Mouse (Mus musculus) ovary, postnatal 36 days (tissue): Measurements from ENCODE around the gene Robo1.
A peak's percentile ranks its signal among the peaks of the same experiment; 100 is the strongest.

Experiments
- DNase-seq: peaks from one replicate; pipeline ENCODE4 v3.0.0; 2022; ENCODE audit warnings: low spot score, mixed read lengths

Robo1 gene

DNA sequence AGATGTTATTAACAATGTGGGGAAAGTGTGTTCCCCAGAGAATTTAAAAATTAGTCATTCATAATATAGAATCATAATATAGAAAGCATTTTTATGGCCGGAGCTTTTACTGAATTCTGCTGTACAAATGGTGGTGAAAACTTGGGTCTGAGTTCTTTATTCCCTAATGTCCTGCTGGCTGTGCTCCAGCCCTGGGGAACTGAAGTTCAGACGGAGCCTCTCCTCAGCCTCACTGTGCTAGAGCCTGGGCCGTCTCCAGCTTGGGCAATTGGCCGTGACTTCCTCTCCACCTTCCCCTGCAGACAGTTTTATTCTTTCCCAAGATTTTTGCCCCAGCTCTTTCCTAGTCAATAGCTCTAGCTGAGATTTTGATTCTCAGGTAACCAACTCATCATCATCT, 429.0 kb downstream of the Robo1 start:
- peak; percentile 31 for DNase-seq

DNA sequence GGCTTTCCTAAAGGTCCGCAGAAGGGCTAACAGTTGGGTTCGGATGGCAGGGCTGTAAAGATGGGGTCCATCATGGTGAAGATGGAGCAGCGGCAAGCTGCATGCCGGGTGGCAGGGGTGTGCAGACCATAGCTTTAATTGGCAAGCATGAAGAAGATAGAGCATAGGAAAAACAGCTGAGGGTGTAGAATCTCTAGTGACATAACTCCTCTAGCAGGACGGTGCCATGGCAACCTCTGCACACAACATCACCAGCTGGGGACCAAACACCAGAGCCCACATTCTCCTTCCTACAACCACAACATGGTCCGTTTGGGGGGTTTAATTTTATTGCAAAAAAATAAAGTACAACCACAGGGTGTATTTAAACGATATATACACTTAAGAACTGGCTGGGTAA, 432.1 kb downstream of the Robo1 start:
- no peak for DNase-seq

DNA sequence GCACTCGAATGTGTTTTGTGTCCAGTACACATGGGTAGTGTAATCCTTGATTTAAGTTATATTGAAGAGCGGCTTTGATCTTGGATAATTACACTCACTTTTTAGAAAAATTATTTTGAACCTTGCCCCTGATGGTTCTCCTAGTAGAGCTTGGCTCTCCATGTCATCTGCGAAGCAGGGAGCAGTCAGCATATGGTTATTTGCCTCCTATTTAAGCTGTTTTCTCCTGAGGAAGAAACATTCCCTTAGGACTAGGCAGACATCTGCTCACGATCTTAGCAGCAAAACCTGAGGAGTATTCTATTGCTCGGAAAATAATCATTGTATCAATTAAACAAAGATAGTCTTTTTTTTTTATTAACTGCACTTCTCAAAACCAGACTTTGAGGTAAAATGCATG, 439.6 kb downstream of the Robo1 start:
- DNase-seq = no peak

DNA sequence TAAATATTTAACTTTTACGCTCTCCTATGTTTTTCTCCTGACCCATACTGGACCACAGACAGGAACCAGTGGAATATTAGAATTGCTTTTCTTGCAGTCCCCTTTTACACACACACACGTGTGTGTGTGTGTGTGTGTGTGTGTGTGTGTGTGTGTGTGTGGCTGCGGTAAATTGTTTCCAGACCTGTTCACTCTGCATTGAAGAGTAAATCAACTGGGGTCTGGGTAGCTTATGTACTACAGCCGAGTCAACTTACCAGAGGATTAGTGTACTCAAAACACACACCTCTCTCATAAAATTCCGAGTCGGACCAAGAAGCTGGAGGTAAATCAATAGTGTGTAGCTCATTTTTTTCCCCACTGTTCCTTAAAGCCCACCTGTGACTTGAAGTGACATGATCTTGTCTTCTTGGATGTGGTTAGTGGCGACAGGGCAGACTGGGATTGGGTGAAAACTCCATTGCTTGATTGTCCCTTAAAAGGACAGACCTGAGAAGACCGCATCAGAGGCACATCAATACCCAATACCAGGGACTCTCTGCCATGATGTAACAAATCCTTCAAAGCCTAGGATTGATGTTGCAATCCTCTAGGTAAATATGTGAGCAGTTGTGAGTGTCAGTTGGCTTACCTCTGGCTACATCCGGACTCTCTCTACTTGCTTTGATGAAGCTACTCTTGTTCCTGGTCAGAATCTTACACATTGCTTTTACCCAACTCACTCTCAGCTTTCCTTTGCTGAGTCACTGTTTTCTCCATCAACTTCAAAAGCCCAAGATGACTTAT, 457.2 kb downstream of the Robo1 start:
- DNase-seq = no peak

DNA sequence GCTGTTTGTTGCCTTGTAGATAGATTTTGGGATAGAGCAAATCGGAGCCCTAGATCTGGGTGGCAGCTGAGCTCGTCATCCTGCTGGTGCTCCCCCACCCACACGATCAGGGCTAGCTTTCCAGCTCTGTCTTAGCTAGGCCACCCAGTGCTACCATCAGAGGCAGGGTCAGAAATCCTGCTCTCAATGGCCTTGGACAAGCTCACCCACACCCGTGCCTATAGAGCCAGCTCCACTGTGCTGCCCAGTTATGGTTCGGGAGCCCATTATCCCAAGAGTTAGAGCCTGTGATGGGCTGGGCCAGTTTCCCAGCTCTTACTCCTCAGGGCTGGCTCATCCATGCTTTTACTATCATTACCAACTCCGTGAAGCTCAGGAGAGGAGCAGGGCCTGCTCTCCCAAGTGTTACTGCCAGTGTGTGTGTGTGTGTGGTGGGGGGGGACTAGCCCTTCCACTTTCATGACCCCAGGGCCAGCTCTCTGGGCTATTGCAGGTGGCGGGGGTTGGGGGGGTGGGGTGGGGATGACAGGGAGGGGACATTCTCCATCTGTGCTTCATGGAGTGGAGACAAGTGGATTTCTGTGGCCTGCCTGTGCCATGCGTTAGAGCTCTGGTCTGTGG, 461.2 kb downstream of the Robo1 start:
- no peak for DNase-seq

DNA sequence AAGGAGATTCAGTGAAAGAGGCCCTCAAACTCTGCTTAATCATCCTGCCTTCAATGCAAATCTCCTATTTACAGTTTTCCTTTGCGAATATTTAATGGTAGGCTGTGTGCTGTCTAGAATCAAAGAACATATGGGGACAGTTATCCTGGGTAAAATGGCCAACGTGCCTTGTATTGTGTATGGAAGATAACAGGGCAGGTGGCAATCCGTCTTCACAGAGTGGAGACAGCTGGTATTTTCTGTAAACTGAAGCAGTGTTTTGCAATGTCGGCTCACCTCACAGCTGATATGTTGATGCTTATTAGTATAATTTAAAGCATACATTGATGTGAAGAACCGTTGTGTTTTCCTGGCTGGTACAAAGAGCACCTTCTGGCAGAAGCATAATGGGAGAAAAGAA, 464.2 kb downstream of the Robo1 start:
- DNase-seq = no peak

DNA sequence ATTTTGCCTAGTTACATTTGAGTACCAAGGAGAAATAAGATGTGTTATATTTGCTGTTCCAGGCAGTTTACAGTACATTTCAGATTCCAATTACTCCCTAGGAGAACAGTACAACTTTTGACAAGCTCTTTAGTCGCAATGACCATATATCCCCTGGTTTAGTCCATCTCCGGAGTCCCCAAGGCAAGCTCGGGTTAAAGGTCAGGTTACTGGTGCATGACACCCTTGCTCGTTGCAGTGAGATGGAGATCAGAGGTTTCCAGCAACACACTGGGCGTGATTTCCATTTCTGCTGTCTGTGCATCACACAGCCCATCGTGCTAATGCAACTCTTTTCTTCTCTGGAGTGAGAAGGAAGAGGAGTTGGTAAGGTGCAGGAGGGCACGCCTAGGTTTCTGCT, 464.9 kb downstream of the Robo1 start:
- no peak for DNase-seq

DNA sequence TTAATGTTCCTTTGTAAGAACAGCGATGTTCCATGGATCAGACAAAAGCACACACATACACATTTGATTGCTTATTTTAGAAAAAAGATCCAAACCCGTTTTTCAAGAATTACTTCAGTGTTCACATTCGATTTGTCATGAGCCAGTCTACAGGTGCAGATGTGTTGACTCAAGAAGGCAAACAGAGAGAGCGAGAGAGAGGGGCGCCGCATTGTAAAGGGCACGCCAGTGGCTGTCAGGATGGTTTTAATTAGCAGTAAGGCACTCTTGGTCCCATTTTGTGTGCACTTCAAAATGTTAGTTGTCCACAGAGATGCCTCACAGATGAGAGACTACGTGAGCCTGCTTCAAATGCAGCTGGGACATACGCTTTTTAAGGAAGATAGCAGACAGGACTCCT, 470.4 kb downstream of the Robo1 start:
- no peak for DNase-seq

DNA sequence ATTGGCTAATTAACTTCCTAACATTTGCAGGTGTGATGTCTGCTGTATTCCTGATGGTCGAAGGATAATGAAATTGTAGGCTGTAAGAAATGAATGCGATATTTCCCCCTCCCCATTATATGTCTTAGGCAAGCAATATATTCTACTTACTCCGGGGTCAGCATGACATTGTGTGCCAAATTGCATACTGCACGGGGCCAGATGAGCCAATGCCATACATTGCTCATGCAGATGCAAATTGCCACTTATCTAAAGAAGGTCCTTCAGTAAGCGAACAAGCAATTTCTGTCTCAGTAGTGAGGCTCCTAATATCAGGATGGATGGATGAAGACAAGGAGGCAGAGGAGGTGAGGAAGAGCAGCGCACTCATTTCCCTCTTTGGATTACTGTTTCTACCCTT, 474.1 kb downstream of the Robo1 start:
- DNase-seq = no peak

DNA sequence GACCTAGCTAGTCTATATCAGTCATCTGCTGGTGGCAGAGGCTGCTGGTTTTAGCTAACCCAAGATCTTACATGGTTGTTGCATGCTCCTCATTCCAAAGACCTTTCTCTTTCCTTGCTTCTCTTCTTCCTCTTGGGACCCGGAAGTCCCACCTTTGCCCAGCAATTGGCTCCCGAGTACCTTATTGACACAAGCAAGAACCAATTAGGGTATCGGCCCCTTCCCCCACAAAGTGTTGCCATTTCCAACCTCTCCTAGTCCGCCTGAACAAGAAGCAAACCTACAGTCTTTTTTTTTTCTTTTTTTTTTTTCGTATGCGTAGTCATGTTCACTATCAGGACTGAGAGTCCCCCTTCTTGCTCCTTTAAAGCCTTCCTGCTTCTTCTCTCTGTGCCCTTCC, 478.0 kb downstream of the Robo1 start:
- DNase-seq = no peak

DNA sequence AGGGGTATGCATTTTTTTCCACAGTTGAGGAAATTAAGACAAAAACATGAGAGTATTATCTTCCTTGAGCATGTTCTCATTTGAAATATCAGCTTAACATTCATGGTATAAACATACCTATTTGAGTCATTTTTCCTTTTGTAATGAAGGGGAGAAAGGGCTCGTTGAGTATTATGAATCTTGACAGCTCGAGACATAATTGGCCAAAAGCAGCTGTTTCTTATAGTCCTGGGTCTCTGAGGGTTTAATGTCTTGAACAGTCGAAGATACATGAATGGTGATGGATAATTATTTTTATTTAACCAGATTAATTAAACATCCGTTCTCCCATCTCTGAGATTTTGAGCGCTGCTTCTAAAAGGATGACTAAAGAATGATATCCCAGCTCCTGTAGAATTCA, 478.5 kb downstream of the Robo1 start:
- DNase-seq = no peak

DNA sequence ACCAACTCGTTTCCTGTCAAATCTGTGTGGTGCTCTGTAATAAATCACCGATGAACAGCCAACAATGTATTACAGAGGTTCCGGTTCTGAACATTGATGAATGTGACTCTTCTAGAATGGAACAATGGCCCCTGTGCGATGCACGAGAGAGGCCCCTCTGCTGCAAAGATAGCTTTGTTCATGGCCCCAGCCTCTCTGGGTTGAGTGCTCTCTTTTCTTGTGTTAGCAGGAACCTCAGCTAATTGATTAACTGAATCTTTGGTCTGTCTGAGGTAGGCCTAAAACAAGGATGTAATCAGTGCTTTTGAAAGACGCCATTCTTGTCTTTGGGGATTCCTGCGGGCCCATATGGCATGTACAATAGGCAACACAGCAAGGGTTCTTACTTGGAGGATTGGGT, 479.9 kb downstream of the Robo1 start:
- DNase-seq = no peak

DNA sequence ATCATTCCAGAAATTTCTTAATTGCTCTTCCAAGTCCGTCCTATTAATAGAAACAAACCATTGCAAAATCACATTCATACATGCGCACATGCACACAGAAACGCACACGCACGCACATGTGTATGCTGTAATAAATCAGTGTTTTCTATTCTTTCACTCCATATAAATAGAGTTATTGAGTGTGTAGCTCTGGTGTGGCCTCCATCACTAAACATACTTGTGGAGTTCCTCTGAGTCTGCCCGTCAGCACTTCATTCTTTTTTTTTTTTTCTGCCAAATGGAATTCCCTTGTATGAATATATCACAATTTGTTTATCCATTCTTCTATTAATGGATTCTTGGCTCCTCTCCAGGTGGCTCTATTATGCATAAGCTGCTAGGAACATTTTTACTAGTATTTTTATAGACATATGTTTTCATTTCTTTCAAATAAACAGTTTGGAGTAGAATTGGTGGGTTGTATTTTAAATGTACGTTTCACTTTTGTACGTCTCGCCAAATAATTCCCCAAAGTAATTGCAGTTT, 483.1 kb downstream of the Robo1 start:
- DNase-seq = no peak

DNA sequence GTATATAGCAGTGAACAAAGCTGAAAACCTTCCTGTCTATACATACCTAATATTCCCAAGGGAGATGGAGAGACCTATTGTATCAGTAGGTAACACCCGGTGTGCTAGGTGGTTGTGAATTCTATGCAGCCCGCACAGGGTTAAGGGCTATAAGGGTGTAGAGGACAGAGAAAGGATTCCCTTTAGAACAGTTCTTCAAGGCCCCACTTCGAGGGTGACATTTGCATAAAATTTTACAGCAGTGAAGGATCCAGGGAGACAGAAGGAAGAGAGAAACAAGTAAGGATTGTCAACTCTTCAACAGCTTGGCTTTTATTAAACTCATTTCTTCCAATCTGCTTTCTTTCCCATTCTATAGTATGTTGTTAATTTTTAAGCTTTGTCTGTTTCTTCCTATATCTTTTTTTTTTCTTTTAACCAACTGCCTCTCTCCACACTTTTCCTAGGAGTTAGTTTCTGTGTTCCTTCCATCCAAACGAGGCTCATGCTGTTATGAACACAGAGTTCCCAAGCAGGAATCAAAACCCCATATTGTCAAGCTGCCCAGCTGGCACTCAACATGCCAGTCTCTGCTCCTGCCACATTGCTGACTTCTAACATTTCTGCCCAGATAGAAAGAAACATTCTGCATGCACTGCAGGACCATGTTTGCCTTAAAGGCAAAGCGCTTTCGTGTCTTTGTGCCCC, 486.7 kb downstream of the Robo1 start:
- no peak for DNase-seq

DNA sequence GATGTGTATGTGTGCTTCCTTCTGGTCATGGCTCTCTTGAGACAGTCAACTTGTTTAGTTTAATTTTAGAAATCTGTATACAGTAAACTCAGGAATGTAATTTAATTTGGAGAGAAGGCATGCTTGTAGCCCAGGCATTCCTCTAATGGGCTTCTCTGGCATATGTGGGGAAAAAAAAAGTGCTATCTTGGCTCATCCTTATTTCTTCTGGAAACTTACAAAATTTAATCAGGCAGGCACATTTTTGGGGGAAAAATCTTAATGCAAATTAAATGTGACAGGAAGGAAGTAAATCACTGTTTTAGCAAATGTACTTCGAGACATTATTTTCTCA, 487.2 kb downstream of the Robo1 start:
- DNase-seq = no peak

DNA sequence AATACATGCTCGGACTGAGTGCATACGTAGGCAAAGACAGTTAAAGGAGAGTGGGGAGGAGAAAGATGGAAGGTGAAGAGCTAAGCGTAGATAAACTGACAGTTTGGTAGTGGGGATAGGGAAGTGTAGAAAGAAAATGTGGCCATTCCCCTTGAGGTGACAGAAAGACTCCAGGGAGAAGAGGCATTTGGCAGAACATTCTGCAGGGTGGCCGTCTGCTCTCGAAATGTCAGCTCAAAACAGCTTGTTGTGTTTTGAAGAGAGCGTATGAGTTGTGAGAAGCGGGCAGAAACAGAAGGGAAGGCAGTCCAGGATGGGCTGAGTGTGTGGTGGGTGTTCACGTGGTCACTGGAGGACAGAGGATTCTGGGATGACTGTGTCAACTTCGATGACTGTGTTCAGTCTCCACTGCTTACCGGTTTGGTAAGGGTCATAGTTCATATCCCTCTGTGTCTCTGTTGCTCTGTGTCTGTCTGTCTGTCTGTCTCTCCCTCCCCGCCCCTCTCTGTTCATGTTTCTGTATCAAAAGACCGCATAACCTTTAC, 490.4 kb downstream of the Robo1 start:
- DNase-seq = no peak

DNA sequence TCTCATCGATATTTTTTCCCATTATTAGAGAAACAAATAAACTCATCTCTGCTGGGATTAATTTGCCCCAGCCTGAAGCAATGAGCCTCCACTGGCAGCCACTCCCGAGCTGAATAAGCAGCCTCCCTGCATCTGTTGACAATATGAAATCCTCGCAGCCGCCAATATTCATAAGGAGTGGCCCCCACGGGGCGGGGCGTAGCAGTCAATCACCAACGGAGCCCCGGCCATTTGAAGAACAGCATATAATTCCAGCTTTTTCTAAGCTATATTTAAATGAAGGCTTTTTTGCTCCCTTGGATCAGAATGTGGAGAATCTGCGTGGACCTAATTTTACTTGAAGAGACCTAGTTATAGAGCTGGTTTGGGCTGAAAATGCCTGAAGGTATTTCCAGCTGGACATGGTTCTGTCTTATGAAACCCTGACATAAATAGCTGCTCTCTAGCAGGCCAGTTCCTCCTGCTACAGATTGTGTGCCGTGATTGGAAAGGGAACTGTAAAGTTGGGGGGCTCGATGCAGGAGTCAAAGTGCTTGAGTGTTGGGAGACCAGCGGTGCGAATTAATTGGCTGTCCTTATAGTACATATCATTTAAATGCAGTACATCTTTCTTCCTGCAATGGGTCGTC, 492.1 kb downstream of the Robo1 start:
- no peak for DNase-seq

DNA sequence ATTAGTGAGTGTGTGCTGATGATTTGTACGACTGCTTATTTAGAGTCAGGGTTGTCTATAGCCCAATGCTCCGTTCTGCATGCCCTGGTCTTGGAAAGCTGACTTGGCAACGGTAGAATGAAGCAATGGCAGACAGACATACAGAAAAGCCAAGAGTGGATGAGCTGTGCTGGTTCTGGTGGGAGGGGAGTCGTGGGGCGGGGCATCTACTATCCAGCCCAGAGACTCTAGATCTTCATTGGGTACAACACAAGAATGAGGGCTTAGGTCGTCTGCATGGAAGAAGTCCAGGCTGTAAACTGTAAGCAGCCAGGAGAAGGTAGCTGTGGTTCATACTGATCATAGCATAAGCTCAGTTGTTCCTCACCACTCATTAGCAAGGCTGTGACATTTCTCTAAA, 492.7 kb downstream of the Robo1 start:
- DNase-seq = no peak

DNA sequence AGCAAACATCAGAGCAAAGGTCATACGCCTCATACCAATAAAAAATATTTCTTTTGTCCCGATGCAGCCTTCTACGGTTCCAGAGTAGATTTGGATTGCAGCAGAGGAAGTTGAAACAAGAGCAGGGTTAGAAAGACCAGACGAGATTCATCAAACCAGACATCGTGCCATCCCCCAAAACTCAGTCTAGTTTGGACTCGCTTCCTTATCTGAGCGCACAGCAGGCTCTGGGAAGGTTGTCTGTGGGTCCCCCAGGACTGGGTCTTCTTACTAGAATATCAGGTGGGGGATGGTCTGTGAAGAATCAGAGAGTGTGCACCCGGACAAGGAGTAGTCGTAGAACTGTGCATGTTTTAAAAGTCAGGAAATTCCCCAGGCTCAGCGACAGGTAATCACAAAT, 500.2 kb downstream of the Robo1 start:
- peak; percentile 13 for DNase-seq

DNA sequence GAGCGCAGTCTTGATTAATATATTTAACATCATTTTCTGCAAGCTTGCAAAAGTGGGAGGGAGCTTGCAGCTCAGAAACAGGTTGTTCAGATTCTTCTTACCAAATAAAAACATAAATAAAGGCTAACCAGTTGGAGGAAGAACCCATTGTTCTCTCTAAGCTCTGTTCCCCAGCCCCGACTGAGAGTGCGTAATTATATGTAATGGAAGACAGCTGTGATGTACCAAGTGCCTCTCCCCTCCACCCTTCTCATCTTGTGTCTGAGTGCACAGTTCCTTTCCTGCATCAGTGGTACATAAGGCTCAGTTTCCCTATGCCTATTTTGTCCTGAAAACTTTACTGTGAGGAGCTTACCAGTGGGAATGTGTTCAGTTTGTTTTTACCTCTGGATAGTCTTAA, 502.8 kb downstream of the Robo1 start:
- DNase-seq = no peak

DNA sequence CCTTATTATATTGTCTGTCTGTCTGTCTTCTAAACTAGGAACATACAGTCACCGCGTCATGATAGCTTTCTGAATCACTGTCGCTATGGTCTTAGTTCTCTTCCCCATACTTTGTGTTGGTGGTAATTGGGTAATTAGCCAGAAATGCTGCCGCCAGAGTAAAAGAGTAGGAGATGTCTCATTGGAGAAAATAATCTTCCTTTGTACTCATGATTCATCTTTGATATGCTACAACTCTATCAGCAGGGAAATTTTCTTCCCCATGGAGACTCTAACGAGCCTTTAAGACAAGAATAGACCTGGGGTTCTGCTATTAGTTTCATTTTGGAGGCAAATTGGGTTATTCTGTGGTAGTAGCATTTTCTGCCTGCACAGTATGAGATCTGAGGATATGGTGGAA, 503.4 kb downstream of the Robo1 start:
- no peak for DNase-seq

DNA sequence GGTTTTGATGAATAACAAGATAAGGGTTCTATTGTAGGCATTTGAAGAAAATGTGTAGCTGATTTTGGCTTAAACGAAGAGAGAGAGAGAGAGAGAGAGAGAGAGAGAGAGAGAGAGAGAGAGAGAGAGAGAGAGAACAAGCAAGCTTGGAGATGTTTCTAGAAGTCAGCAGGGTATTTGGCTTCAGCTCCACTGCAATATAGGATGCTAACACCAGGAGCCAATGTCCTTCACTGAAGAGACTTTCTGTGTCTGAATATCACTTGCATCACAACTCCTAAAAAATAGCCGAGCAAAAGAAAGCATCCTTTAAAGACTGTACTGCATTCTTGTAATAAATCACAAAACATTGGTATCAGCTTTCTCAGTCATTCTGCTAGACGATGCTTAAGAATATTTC, 503.8 kb downstream of the Robo1 start:
- DNase-seq = no peak

DNA sequence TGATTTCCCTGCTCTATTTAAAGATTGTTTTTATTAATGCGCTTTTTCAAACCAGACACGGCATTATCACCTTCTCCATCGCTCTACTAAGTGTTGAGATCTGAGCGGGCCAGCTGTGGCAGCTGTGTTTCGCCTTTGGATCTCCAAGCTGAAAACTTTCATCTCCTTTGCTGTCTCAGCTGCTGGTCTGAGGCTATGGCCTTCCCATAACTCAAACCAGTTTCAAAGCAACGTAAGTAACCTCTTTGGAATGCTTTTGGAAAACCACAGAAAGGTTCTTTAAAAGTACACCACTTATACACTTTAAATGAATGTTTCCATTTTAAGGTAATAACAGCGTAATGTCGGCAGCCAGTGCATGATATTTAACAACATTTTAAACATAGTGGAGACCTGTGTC, 520.3 kb downstream of the Robo1 start:
- DNase-seq = no peak
